Mouse (Mus musculus) C2C12 (cell line): Measurements from ENCODE around the gene Jmjd4. TPM values are rescaled to one million over a fixed set of nuclear protein-coding genes. Genes with fewer than 3 reads are reported as not detected.

ENCODE experiments used
- H3K27me3 ChIP-seq: one replicate; pipeline ENCODE4 v1.6.1; 2011; ENCODE audit not compliant: control insufficient read depth, insufficient read depth, insufficient read length
- H3K36me3 ChIP-seq: one replicate; pipeline ENCODE4 v1.6.1; 2011; ENCODE audit not compliant: control insufficient read depth, insufficient read depth
- H3K4me3 ChIP-seq: one replicate; pipeline ENCODE4 v1.5.1; 2011; ENCODE audit warnings: mild to moderate bottlenecking, control low read depth; ENCODE audit not compliant: poor library complexity, insufficient read depth, severe bottlenecking
- H3K79me2 ChIP-seq: one replicate; pipeline ENCODE4 v1.6.1; 2011; ENCODE audit not compliant: control insufficient read depth, insufficient read depth
- H3K79me3 ChIP-seq: one replicate; pipeline ENCODE4 v1.6.1; 2011; ENCODE audit warnings: low read depth, control low read depth
- H3ac ChIP-seq: one replicate; pipeline ENCODE3; 2011; ENCODE audit warnings: low read depth; ENCODE audit not compliant: control insufficient read depth, insufficient read length
- CEBPB ChIP-seq: IDR thresholded peaks from one replicate; pipeline ENCODE4 v1.6.1; 2011; ENCODE audit warnings: low read depth, mild to moderate bottlenecking, control low read depth, moderate library complexity
- CTCF ChIP-seq: IDR thresholded peaks from one replicate; pipeline ENCODE4 v1.5.1; 2011; ENCODE audit not compliant: control insufficient read depth, insufficient read depth, insufficient read length
- FOSL1 ChIP-seq: IDR thresholded peaks from one replicate; pipeline ENCODE4 v1.8.0; 2011; ENCODE audit warnings: mild to moderate bottlenecking, low read length; ENCODE audit not compliant: poor library complexity, insufficient read depth, severe bottlenecking
- MAX ChIP-seq: IDR thresholded peaks from one replicate; pipeline ENCODE4 v1.6.1; 2011; ENCODE audit warnings: mild to moderate bottlenecking, control low read depth
- MYOD1 ChIP-seq: IDR thresholded peaks from one replicate; pipeline ENCODE4 v1.6.1; 2011; ENCODE audit warnings: low read depth; ENCODE audit not compliant: control insufficient read depth, insufficient read length
- MYOG ChIP-seq: IDR thresholded peaks from one replicate; pipeline ENCODE4 v1.6.1; 2011; ENCODE audit not compliant: control insufficient read depth, insufficient read length; ENCODE audit errors: extremely low read depth
- USF1 ChIP-seq: IDR thresholded peaks from one replicate; pipeline ENCODE4 v1.6.1; 2011; ENCODE audit warnings: low read depth, mild to moderate bottlenecking, control low read depth, moderate library complexity
- polyA plus RNA-seq: library from polyadenylated mRNA; unstranded; fragments of >200 nt; fragmentation: generic; extraction: Trizol; gene quantifications from one replicate; pipeline ENCODE4 v1.2.1, GENCODE M21; 2012; ENCODE audit warnings: missing spikeins

Jmjd4 gene
- polyA plus RNA-seq, 1 experiment, result 5.1 TPM

DNA sequence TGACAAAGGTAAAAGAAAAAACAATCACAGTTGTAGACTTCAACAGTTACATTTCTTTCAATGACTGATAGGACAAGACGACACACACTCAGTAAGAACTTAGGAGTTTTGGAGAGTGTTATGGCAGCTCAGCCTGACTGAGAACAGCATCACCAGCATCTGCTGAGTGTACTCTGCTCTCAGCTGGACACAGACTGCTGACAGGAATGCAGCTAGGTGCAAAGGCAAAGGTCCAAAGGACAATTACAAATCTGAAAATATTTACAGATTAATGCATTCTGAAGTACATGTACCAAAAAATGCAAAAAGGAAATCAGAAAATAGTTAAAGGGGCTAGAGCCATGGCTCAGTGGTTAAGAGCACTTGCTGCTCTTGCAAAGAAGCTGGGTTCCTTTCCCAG, 19.9 kb upstream of the Jmjd4 start:
- peaks cover 44% of the 10 kb centered on the region for H3K36me3 ChIP-seq

GRCm38 (mm10) chr11:59432261-59432660, 17.6 kb upstream of the Jmjd4 start:
- Histone ChIP-seq H3K36me3 (peaks cover 22% of the 10 kb centered on the region), H3K79me3 (no peaks in the 10 kb centered on the region), H3K4me3 (no peak overlapping the region), H3K27me3 (no peaks in the 10 kb centered on the region), H3ac (no peak overlapping the region), H3K79me2 (peaks cover 5% of the 10 kb centered on the region)
- TF ChIP-seq MAX (no peak), CTCF (no peak), FOSL1 (no peak), MYOD1 (no peak), MYOG (no peak), CEBPB (no peak), USF1 (no peak)

More for the DNA sequence above, 19.9 kb upstream of the Jmjd4 start:
- TF ChIP-seq CEBPB (no peak), MYOD1 (no peak), FOSL1 (no peak), USF1 (no peak), CTCF (no peak), MYOG (no peak), MAX (no peak)
- Histone ChIP-seq H3K4me3 (no peak overlapping the region), H3K27me3 (no peaks in the 10 kb centered on the region), H3K79me2 (peaks cover 5% of the 10 kb centered on the region), H3ac (no peak overlapping the region), H3K79me3 (no peaks in the 10 kb centered on the region)

DNA sequence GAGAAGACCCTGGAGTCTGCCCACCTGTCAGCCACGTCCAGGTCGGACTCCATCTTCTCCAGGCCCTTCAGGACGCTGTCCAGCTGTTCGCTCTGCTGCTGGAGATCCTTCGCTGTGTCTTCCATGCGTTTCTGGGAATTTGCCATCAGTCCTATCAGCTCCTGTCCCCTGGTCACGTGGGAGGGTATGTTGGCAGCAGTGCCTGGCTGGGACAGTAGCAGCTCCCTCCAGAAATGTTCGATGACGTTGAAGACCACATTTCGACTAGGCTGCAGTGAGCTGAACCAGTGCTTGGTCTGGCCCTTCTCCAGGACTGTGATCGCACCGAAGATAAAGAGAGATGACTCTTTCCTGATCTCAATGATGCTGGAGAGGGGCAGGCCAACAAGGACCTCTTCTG, 11.9 kb upstream of the Jmjd4 start:
- H3K79me3 ChIP-seq, result no peaks in the 10 kb centered on the region
- H3K4me3 ChIP-seq, result no peak overlapping the region
- H3ac ChIP-seq, result no peak overlapping the region
- no peak for TF ChIP-seq MYOG
- H3K27me3 ChIP-seq, result no peaks in the 10 kb centered on the region
- peaks cover 10% of the 10 kb centered on the region for H3K36me3 ChIP-seq
- peaks cover 5% of the 10 kb centered on the region for H3K79me2 ChIP-seq

GRCm38 (mm10) chr11:59443102-59443501, 6.7 kb upstream of the Jmjd4 start:
- no peak overlapping the region for H3ac ChIP-seq
- no peaks in the 10 kb centered on the region for H3K79me3 ChIP-seq
- peaks cover 5% of the 10 kb centered on the region for H3K79me2 ChIP-seq
- TF ChIP-seq MAX (no peak), MYOG (no peak), CTCF (no peak), USF1 (no peak), MYOD1 (no peak), CEBPB (no peak), FOSL1 (no peak)
- no peaks in the 10 kb centered on the region for H3K27me3 ChIP-seq
- no peak overlapping the region for H3K4me3 ChIP-seq
- H3K36me3 ChIP-seq, result peaks cover 6% of the 10 kb centered on the region

GRCm38 (mm10) chr11:59450230-59450771, 456 bp downstream of the Jmjd4 start:
- Histone ChIP-seq H3K79me3 (peaks cover 12% of the 10 kb centered on the region), H3ac (peak overlapping the region; percentile 86), H3K36me3 (peaks cover 18% of the 10 kb centered on the region), H3K4me3 (peak overlapping the region; percentile 80), H3K79me2 (peaks cover 47% of the 10 kb centered on the region), H3K27me3 (no peaks in the 10 kb centered on the region)
- TF ChIP-seq MYOG, result no peak
- no peak for TF ChIP-seq USF1
- no peak for TF ChIP-seq CEBPB
- TF ChIP-seq CTCF, result no peak
- TF ChIP-seq MYOD1, result no peak
- no peak for TF ChIP-seq FOSL1
- no peak for TF ChIP-seq MAX

DNA sequence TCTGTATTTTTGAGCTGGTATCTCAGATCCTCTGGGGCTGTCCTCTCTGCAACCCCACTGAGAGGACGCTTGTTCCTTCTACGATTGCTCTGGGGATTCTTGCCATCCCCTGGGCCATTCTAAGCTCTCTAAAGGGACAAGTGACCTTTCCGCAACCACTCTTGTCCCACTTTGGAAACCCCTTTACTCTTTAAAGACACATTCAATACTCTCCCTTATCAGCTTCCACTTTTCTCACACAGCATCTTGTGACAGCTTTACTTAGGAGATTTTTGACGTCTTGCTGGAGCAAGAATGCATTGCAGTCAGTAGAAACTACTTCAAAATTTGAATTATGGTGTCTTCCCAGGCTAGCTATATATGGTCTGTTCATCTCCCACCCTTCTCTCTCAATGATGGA, 1.2 kb downstream of the Jmjd4 start, which contains the start of gene Snap47:
Snap47 (minus strand) TSS at position 101 of the 400 bp plus-strand sequence.
- H3K36me3 ChIP-seq, result peaks cover 25% of the 10 kb centered on the region
- peak within 1 kb of the TSS; percentile 80 for H3K4me3 ChIP-seq
- H3K79me3 ChIP-seq, result peaks cover 12% of the 10 kb centered on the region
- TF ChIP-seq MYOD1 (no peak), CEBPB (no peak), USF1 (no peak), MYOG (no peak), CTCF (no peak), FOSL1 (no peak), MAX (no peak)
- H3K79me2 ChIP-seq, result peaks cover 47% of the 10 kb centered on the region
- H3K27me3 ChIP-seq, result no peaks in the 10 kb centered on the region
- peak within 1 kb of the TSS; percentile 86 for H3ac ChIP-seq
